Mouse (Mus musculus): ENCODE measurements around the gene Ikzf5. TPM values are rescaled to one million over a fixed set of nuclear protein-coding genes. Genes with fewer than 3 reads are reported as not detected.
"Not testable (repeated sequence)": the region's sequence is repeated elsewhere in the genome, so short reads cannot be mapped to it uniquely, and the experiment has no call there.

Ikzf5 gene
- polyA plus RNA-seq, 1 experiment = 8.9 TPM

DNA sequence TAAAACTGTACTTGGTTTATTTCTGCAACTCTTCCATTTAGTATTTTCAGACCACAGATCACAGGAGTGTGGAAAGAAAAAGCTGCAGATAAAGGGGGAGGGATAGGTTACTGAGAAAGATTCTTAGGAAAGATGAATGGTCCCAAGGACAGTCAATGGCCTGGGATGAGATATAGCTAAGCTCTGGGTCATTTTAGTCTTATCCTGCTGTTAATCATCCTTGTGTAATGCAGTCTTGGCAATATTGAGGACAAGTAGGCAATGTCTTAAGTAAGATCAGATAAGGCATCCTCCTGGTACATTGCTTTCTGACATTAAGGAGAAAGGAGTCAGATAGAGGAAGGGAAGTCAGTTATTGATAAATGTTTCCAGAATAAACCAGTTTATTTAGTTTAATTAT, 7.3 kb upstream of the Ikzf5 start:
- H3K27ac ChIP-seq (ENCODE audit: control insufficient read depth, insufficient read depth, low read depth, low read length) = no peak overlapping the region
- no peak for TF ChIP-seq CTCF (IDR thresholded peaks at IDR 0.05; ENCODE audit: control insufficient read depth, insufficient read depth, insufficient replicate concordance, low read depth, low read length)
- no peak for TF ChIP-seq POLR2A (IDR thresholded peaks at IDR 0.05; ENCODE audit: control insufficient read depth, low read depth, low read length)
- no peak overlapping the region for H3K4me3 ChIP-seq (ENCODE audit: control insufficient read depth, low read depth, low read length)
- no peaks in the 10 kb centered on the region for H3K27me3 ChIP-seq (ENCODE audit: control insufficient read depth, insufficient read depth, low read length)
- no peaks in the 10 kb centered on the region for H3K36me3 ChIP-seq (ENCODE audit: control insufficient read depth, insufficient read depth, low read length)
- no peaks in the 10 kb centered on the region for H3K4me1 ChIP-seq (ENCODE audit: control insufficient read depth, insufficient read depth, low read length)

DNA sequence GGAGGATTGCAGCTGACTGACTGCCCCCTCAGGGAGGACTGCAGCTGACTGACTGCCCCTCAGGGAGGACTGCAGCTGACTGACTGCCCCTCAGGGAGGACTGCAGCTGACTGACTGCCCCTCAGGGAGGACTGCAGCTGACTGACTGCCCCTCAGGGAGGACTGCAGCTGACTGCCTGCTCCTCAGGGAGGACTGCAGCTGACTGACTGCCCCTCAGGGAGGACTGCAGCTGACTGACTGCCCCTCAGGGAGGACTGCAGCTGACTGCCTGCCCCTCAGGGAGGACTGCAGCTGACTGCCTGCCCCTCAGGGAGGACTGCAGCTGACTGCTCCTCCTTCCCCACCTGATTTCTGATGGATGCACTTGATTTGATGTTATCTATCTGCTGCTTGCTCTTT, 6.4 kb upstream of the Ikzf5 start:
- H3K4me1 ChIP-seq (ENCODE audit: control insufficient read depth, insufficient read depth, low read length); H3K27me3 ChIP-seq (ENCODE audit: control insufficient read depth, insufficient read depth, low read length); H3K27ac ChIP-seq (ENCODE audit: control insufficient read depth, insufficient read depth, low read depth, low read length): not testable (repeated sequence)

DNA sequence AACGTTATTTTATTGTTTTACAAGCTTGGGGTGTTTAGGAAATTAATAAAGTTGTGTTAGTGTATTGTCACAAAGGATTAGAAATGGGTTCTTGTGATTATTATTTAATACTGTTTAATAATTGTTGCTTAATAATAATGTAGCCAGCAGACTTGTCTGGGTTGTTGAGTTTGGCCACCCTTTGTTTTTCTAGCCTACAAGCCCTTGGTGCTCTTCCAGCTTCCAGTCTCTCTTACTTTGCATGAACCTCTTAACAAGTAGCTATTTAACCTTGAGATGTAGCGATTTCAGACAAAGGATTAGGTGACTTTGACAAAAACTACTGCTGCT, 1.6 kb upstream of the Ikzf5 start:
- H3K4me1 ChIP-seq (ENCODE audit: control insufficient read depth, insufficient read depth, low read length) = peaks cover 3% of the 10 kb centered on the region; the same call in 1 of the 2 replicates
- no peak overlapping the region for H3K4me3 ChIP-seq (ENCODE audit: control insufficient read depth, low read depth, low read length)
- no peak for TF ChIP-seq CTCF (IDR thresholded peaks at IDR 0.05; ENCODE audit: control insufficient read depth, insufficient read depth, insufficient replicate concordance, low read depth, low read length)
- no peak for TF ChIP-seq POLR2A (IDR thresholded peaks at IDR 0.05; ENCODE audit: control insufficient read depth, low read depth, low read length)
- no peaks in the 10 kb centered on the region for H3K27me3 ChIP-seq (ENCODE audit: control insufficient read depth, insufficient read depth, low read length)
- no peaks in the 10 kb centered on the region for H3K36me3 ChIP-seq (ENCODE audit: control insufficient read depth, insufficient read depth, low read length)
- H3K27ac ChIP-seq (ENCODE audit: control insufficient read depth, insufficient read depth, low read depth, low read length) = no peak overlapping the region

More for the DNA sequence above, 6.4 kb upstream of the Ikzf5 start:
- H3K36me3 ChIP-seq (ENCODE audit: control insufficient read depth, insufficient read depth, low read length); H3K4me3 ChIP-seq (ENCODE audit: control insufficient read depth, low read depth, low read length): not testable (repeated sequence)

DNA sequence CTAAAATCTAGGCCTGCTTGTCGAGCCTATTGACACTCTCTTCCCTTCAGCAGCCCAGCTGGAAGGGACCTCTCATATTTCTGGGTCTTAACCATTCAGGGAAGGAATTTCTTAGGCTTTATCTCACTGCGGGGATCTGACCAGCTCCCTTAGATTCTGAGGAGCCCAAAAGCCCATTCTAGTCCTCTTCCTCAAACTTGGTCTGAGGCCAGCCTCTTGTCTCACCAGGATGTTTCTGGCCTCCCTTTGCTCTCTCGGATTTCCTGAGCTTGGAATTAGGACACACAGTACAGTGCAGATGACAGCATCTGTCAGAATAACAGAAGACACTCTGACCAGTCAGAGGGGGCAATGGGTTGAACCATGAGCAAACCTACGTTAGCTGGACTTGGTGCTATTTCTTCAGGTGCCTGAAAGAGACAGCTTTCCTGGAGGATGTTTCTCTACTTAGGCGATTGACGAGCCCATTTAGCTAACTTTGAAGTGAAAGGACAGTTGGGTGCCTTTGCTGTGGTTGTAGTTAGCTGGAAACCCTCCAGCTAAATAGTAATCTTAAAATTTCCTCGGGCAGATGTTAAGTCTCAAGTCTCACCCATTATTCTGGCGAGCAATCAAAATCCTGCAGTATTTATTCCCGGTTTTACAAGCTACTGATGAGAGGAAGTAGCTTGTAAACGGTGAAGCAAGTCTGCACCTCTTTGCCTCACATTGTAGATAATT, 1.1 kb upstream of the Ikzf5 start:
- no peaks in the 10 kb centered on the region for H3K27me3 ChIP-seq (ENCODE audit: control insufficient read depth, insufficient read depth, low read length)
- peak overlapping the region; percentile 27; the same call in 1 of the 2 replicates for H3K27ac ChIP-seq (ENCODE audit: control insufficient read depth, insufficient read depth, low read depth, low read length)
- H3K36me3 ChIP-seq (ENCODE audit: control insufficient read depth, insufficient read depth, low read length) = no peaks in the 10 kb centered on the region
- H3K4me1 ChIP-seq (ENCODE audit: control insufficient read depth, insufficient read depth, low read length) = peaks cover 3% of the 10 kb centered on the region; the same call in 1 of the 2 replicates
- peak overlapping the region; percentile 97 for H3K4me3 ChIP-seq (ENCODE audit: control insufficient read depth, low read depth, low read length)
- no peak for TF ChIP-seq POLR2A (IDR thresholded peaks at IDR 0.05; ENCODE audit: control insufficient read depth, low read depth, low read length)
- no peak for TF ChIP-seq CTCF (IDR thresholded peaks at IDR 0.05; ENCODE audit: control insufficient read depth, insufficient read depth, insufficient replicate concordance, low read depth, low read length)

DNA sequence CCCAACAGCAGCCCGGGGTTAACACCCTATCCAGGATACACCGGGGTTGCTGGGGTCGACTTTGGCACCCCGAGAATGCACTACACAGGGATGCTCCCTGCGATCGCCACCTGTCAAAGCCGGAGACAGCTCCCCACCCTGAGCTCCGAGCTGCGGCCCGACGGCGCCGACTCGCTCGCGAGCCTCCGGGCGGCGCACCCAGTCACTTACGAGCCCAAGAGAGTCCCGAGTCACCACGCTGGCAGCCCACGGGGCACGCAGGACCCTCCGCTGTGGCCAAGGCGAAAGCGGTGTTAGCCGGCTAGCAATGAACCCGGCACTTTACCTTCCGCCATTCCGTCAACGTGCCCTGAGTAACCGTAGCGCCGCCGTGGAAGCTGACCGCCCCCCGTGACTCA, 334 bp downstream of the Ikzf5 start:
- H3K4me3 ChIP-seq (ENCODE audit: control insufficient read depth, low read depth, low read length) = peak overlapping the region; percentile 97
- no peak for TF ChIP-seq POLR2A (IDR thresholded peaks at IDR 0.05; ENCODE audit: control insufficient read depth, low read depth, low read length)
- no peak for TF ChIP-seq CTCF (IDR thresholded peaks at IDR 0.05; ENCODE audit: control insufficient read depth, insufficient read depth, insufficient replicate concordance, low read depth, low read length)
- no peaks in the 10 kb centered on the region for H3K36me3 ChIP-seq (ENCODE audit: control insufficient read depth, insufficient read depth, low read length)
- peaks cover 3% of the 10 kb centered on the region; the same call in 1 of the 2 replicates for H3K4me1 ChIP-seq (ENCODE audit: control insufficient read depth, insufficient read depth, low read length)
- H3K27me3 ChIP-seq (ENCODE audit: control insufficient read depth, insufficient read depth, low read length) = no peaks in the 10 kb centered on the region
- H3K27ac ChIP-seq (ENCODE audit: control insufficient read depth, insufficient read depth, low read depth, low read length) = peak overlapping the region; percentile 60

DNA sequence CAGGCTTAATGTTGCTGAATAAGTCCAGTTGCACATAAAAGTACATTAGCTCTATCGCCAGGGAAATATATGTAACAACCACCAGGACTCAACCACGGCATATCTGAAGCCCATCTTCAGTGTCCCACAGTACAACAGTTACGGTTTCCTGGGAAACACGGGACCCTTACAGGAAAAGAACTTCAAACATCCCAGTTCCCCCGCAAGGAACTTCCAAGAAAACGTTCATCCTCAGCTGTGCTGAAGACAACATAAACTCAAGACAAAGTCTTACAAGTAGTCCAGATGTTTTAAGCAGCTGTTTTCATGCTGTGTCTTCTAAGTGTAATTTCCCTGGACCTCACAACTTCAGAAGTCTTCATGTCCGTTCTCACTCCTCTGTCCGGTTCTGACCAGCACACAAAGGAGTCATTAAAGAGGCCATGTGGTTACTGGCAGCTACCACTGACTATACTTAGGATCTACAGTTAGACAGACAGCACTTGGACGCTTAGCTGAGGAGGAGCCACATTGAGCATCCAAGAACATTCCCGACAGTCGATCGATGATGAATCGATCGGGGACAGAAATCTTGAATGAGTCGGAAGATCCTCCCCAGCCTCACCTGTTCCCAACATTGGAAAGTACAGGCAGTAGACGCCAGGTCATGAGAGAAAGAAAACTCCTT, 867 bp downstream of the Ikzf5 start:
- Histone ChIP-seq H3K4me1 (ENCODE audit: control insufficient read depth, insufficient read depth, low read length) (peaks cover 3% of the 10 kb centered on the region; the same call in 1 of the 2 replicates), H3K27me3 (ENCODE audit: control insufficient read depth, insufficient read depth, low read length) (no peaks in the 10 kb centered on the region), H3K4me3 (ENCODE audit: control insufficient read depth, low read depth, low read length) (peak overlapping the region; percentile 97), H3K27ac (ENCODE audit: control insufficient read depth, insufficient read depth, low read depth, low read length) (peak overlapping the region; percentile 60), H3K36me3 (ENCODE audit: control insufficient read depth, insufficient read depth, low read length) (no peaks in the 10 kb centered on the region)
- no peak for TF ChIP-seq POLR2A (IDR thresholded peaks at IDR 0.05; ENCODE audit: control insufficient read depth, low read depth, low read length)

DNA sequence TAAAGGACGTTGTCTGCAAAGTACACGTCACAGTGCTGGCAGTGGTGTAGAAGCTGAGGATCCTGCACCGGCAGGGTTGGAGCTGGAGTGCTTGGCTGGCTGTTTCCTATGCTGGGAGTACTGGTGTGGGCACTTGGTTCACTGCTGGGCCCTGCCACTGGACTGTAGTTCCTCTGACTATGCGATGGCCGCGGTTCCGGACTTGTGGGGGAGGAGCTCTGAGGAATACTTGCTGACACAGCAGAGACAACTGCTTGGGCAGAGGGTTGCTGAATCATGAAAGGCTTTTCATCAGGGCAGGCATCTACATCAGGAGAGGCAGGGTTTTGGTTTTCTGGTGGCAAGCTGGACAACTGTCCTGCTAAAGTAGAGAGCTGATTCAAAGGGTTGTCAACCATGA, 18.6 kb downstream of the Ikzf5 start:
- not testable (repeated sequence) for H3K4me3 ChIP-seq (ENCODE audit: control insufficient read depth, low read depth, low read length); H3K36me3 ChIP-seq (ENCODE audit: control insufficient read depth, insufficient read depth, low read length); H3K4me1 ChIP-seq (ENCODE audit: control insufficient read depth, insufficient read depth, low read length); H3K27me3 ChIP-seq (ENCODE audit: control insufficient read depth, insufficient read depth, low read length); H3K27ac ChIP-seq (ENCODE audit: control insufficient read depth, insufficient read depth, low read depth, low read length)

All from testis, adult 2 months (tissue).